Mouse (Mus musculus): Measurements from ENCODE around the gene Wbp2. TPM values are rescaled to one million over a fixed set of nuclear protein-coding genes. Genes with fewer than 3 reads are reported as not detected.
A peak's percentile ranks its signal among the peaks of the same experiment; 100 is the strongest.
"Not testable (repeated sequence)": the region's sequence is repeated elsewhere in the genome, so short reads cannot be mapped to it uniquely, and the experiment has no call there.

Wbp2 gene
- polyA plus RNA-seq, 1 experiment from 2014 or later, result 99.4 TPM

DNA sequence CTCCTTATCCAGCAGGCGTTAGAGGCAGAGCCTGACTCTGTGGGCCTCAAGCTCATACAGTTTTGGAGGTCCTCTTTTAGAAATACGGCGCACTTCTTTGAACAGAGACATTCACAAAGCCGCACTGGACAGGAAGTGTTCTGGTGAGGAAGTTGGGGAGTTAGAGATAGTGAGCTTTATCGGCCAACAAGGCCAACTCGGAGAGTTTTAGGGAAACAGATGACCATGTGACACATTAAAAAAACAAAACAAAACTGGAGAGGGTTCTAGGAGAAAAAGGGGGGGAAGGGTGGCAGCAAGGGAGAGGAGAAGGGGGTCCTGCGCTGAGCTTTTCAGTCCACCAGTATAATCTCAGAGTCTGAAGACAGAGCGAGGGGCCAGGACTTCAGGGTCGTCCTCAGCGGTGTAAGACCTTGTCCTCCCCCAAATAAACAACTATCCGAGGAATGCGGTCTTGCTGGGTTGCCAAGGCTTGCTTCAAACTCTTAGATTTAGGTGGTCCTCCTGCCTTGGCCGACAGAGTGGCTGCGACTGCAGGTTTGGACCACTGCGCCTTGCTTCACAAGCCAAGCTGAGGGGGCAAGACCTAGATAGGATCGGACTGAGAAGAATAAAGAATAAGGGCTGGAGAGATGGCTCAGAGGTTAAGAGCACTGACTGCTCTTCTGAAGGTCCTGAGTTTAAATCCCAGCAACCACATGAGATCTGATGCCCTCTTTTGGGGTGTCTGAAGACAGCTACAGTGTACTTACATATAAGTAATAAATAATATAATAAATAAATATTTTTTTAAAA, 7.2 kb upstream of the Wbp2 start:
- Histone ChIP-seq H3K4me3 (ENCODE audit: low read length) (no peak overlapping the region), H3K36me3 (ENCODE audit: insufficient read depth, low read length) (no peaks in the 10 kb centered on the region), H3K27me3 (ENCODE audit: insufficient read depth, low read length) (no peaks in the 10 kb centered on the region), H3K4me2 (replicated peaks; ENCODE audit: low read depth, low read length) (no peak overlapping the region), H3K4me1 (ENCODE audit: insufficient read depth, low read length) (peaks cover 10% of the 10 kb centered on the region), H3K9ac (replicated peaks; ENCODE audit: low read length) (peak overlapping the region; percentile 15; the same call in 1 of the 2 replicates), H3K27ac (ENCODE audit: low read length) (peak overlapping the region; percentile 73), H3K9me3 (ENCODE audit: low read length) (peaks cover 5% of the 10 kb centered on the region; the same call in 1 of the 2 replicates)
- no peak for ATAC-seq (ENCODE audit: low FRiP score, low TSS enrichment)
- 48% methylated on average over 16 of the region's 16 CpGs for WGBS

DNA sequence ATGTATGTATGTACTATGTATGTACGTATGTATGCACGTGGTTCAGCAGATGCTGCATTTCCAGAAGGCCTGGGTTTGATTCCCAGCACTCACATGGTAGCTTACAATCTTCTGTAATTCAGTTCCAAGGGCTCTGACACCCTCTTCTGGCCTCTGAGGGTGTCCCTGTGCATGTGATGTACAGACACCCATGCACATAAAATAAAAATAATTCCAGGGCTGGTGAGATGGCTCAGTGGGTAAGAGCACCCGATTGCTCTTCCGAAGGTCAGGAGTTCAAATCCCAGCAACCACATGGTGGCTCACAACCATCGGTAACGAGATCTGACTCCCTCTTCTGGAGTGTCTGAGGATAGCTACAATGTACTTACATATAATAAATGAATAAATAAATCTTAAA, 6.2 kb upstream of the Wbp2 start:
- WGBS, result 90% methylated on average over 6 of the region's 6 CpGs
- not testable (repeated sequence) for ATAC-seq (ENCODE audit: low FRiP score, low TSS enrichment); H3K9ac ChIP-seq (replicated peaks; ENCODE audit: low read length); H3K27me3 ChIP-seq (ENCODE audit: insufficient read depth, low read length); H3K4me3 ChIP-seq (ENCODE audit: low read length); H3K36me3 ChIP-seq (ENCODE audit: insufficient read depth, low read length); H3K9me3 ChIP-seq (ENCODE audit: low read length); H3K27ac ChIP-seq (ENCODE audit: low read length); H3K4me1 ChIP-seq (ENCODE audit: insufficient read depth, low read length); H3K4me2 ChIP-seq (replicated peaks; ENCODE audit: low read depth, low read length)

- ATAC-seq (ENCODE audit: low FRiP score, low TSS enrichment), result no peak
- H3K27ac ChIP-seq (ENCODE audit: low read length), result no peak overlapping the region
- H3K4me3 ChIP-seq (ENCODE audit: low read length), result no peak overlapping the region
- peaks cover 2% of the 10 kb centered on the region; the same call in 1 of the 2 replicates for H3K9me3 ChIP-seq (ENCODE audit: low read length)
- no peak overlapping the region for H3K4me2 ChIP-seq (replicated peaks; ENCODE audit: low read depth, low read length)
- WGBS, result 82% methylated on average over 6 of the region's 6 CpGs
- peaks cover 13% of the 10 kb centered on the region; the same call in 1 of the 2 replicates for H3K4me1 ChIP-seq (ENCODE audit: insufficient read depth, low read length)
- no peak overlapping the region for H3K9ac ChIP-seq (replicated peaks; ENCODE audit: low read length)
- H3K36me3 ChIP-seq (ENCODE audit: insufficient read depth, low read length), result no peaks in the 10 kb centered on the region
- H3K27me3 ChIP-seq (ENCODE audit: insufficient read depth, low read length), result no peaks in the 10 kb centered on the region
Observed at GRCm38 (mm10) chr11:116091591-116091990, 4.8 kb upstream of the Wbp2 start.

GRCm38 (mm10) chr11:116089545-116089944, 2.8 kb upstream of the Wbp2 start:
- H3K27ac ChIP-seq (ENCODE audit: low read length), result no peak overlapping the region
- no peaks in the 10 kb centered on the region for H3K9me3 ChIP-seq (ENCODE audit: low read length)
- H3K27me3 ChIP-seq (ENCODE audit: insufficient read depth, low read length), result no peaks in the 10 kb centered on the region
- ATAC-seq (ENCODE audit: low FRiP score, low TSS enrichment), result no peak
- H3K9ac ChIP-seq (replicated peaks; ENCODE audit: low read length), result no peak overlapping the region
- no peaks in the 10 kb centered on the region for H3K36me3 ChIP-seq (ENCODE audit: insufficient read depth, low read length)
- 91% methylated on average over 6 of the region's 6 CpGs for WGBS
- H3K4me3 ChIP-seq (ENCODE audit: low read length), result no peak overlapping the region
- H3K4me2 ChIP-seq (replicated peaks; ENCODE audit: low read depth, low read length), result no peak overlapping the region
- peaks cover 21% of the 10 kb centered on the region for H3K4me1 ChIP-seq (ENCODE audit: insufficient read depth, low read length)

DNA sequence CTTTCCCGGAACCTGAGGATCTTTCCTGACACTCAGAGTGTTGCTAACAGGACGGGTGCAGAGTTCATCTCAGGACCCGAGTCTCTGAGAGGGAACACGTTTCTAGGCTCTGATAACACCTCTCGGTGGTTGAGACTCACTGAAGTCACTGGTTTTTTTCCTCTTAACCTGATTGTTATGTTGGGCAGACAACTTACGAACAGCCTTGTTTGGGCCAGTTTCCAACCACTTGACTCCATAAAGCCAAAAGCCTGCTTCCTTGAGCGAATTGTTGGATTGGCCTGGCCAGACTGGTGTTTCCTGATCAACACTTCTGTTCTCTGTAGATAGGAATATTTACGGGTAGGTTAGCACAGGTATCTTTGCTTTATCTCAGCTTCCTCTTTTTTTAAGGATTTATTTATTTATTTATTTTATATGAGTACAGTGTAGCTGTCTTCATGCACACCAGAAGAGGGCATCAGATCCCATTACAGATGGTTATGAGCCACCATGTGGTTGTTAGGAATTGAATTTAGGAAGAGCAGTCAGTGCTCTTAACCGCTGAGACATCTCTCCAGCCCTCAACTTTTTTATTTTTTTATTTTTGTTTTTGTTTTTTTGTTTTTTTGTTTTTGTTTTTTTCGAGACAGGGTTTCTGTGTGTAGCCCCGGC, 2.1 kb upstream of the Wbp2 start:
- peaks cover under 1% of the 10 kb centered on the region; the same call in 1 of the 2 replicates for H3K36me3 ChIP-seq (ENCODE audit: insufficient read depth, low read length)
- 80% methylated on average over 11 of the region's 11 CpGs for WGBS
- H3K27me3 ChIP-seq (ENCODE audit: insufficient read depth, low read length), result no peaks in the 10 kb centered on the region
- H3K27ac ChIP-seq (ENCODE audit: low read length), result no peak overlapping the region; the same call in 1 of the 2 replicates
- H3K4me1 ChIP-seq (ENCODE audit: insufficient read depth, low read length), result peaks cover 17% of the 10 kb centered on the region
- no peak overlapping the region for H3K9ac ChIP-seq (replicated peaks; ENCODE audit: low read length)
- H3K4me3 ChIP-seq (ENCODE audit: low read length), result no peak overlapping the region
- H3K9me3 ChIP-seq (ENCODE audit: low read length), result no peaks in the 10 kb centered on the region
- ATAC-seq (ENCODE audit: low FRiP score, low TSS enrichment), result no peak
- H3K4me2 ChIP-seq (replicated peaks; ENCODE audit: low read depth, low read length), result no peak overlapping the region

DNA sequence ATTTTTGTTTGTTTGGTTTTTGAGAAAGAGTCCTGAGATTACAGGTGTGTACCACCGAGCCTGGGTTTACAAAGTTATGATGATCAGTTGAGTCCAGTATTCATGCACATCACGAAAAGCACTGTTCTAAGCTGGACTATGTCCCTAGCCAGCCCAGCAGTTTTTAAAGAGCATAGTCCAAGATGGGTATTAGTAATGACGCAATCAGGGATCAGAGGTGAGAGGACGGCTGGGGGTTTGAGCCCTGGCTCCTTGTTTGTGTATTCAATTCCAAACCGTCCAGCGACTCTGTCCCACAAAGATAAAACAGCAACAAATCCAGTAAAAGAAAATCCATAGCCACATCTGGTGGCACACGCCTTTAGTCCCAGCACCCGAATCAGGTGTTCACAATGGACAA, 1.4 kb upstream of the Wbp2 start:
- no peak overlapping the region for H3K9ac ChIP-seq (replicated peaks; ENCODE audit: low read length)
- H3K36me3 ChIP-seq (ENCODE audit: insufficient read depth, low read length), result peaks cover 8% of the 10 kb centered on the region
- H3K4me3 ChIP-seq (ENCODE audit: low read length), result no peak overlapping the region
- H3K4me2 ChIP-seq (replicated peaks; ENCODE audit: low read depth, low read length), result peak overlapping the region; percentile 61
- H3K4me1 ChIP-seq (ENCODE audit: insufficient read depth, low read length), result peaks cover 16% of the 10 kb centered on the region
- H3K27ac ChIP-seq (ENCODE audit: low read length), result peak overlapping the region; percentile 87; the same call in 1 of the 2 replicates
- H3K27me3 ChIP-seq (ENCODE audit: insufficient read depth, low read length), result no peaks in the 10 kb centered on the region
- WGBS, result 88% methylated on average over 8 of the region's 8 CpGs
- H3K9me3 ChIP-seq (ENCODE audit: low read length), result no peaks in the 10 kb centered on the region
- no peak for ATAC-seq (ENCODE audit: low FRiP score, low TSS enrichment)

- Histone ChIP-seq H3K36me3 (ENCODE audit: insufficient read depth, low read length) (peaks cover 12% of the 10 kb centered on the region), H3K4me3 (ENCODE audit: low read length) (peak overlapping the region; percentile 55), H3K9me3 (ENCODE audit: low read length) (no peaks in the 10 kb centered on the region), H3K9ac (replicated peaks; ENCODE audit: low read length) (peak overlapping the region; percentile 64), H3K27me3 (ENCODE audit: insufficient read depth, low read length) (no peaks in the 10 kb centered on the region), H3K4me2 (replicated peaks; ENCODE audit: low read depth, low read length) (peak overlapping the region; percentile 61), H3K27ac (ENCODE audit: low read length) (peak overlapping the region; percentile 87), H3K4me1 (ENCODE audit: insufficient read depth, low read length) (peaks cover 16% of the 10 kb centered on the region)
- peak; percentile 82 for ATAC-seq (ENCODE audit: low FRiP score, low TSS enrichment)
- WGBS, result 3% methylated on average over 31 of the region's 31 CpGs
Observed at GRCm38 (mm10) chr11:116087194-116088130, 667 bp upstream of the Wbp2 start.

GRCm38 (mm10) chr11:116084166-116084565, 2.6 kb downstream of the Wbp2 start:
- no peaks in the 10 kb centered on the region for H3K9me3 ChIP-seq (ENCODE audit: low read length)
- H3K4me1 ChIP-seq (ENCODE audit: insufficient read depth, low read length), result peaks cover 18% of the 10 kb centered on the region
- no peak overlapping the region for H3K27ac ChIP-seq (ENCODE audit: low read length)
- 88% methylated on average over 6 of the region's 6 CpGs for WGBS
- no peak overlapping the region for H3K4me2 ChIP-seq (replicated peaks; ENCODE audit: low read depth, low read length)
- H3K27me3 ChIP-seq (ENCODE audit: insufficient read depth, low read length), result no peaks in the 10 kb centered on the region
- H3K36me3 ChIP-seq (ENCODE audit: insufficient read depth, low read length), result peaks cover 35% of the 10 kb centered on the region
- H3K4me3 ChIP-seq (ENCODE audit: low read length), result no peak overlapping the region
- no peak for ATAC-seq (ENCODE audit: low FRiP score, low TSS enrichment)
- no peak overlapping the region for H3K9ac ChIP-seq (replicated peaks; ENCODE audit: low read length)

DNA sequence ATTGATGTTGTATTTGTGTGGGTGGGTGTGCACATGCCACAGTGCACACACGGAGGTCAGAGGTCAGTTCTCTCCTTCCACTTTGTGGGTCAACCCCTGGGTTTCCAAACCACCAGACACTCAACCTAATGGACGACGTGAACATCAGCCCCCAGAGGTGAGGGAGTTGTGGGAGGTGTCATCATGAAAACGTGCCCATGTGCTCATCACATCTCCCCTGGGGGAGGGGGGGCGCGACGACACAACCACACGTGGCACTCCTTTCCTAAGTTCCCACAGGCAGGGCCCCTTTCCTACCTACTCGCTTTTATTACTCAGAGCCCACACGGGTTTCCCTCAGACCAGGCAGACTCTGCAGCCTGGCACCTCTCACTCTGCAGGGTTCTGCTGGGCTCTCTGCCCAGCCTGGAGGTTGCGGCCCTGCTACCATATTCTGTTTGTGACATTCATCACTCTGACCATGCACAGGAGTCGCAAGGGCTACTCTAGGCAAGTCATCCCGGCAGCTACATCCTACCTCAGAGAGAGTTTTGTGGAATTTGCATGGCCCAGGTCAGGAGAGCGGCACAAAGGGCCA, 3.6 kb downstream of the Wbp2 start:
- Histone ChIP-seq H3K4me3 (ENCODE audit: low read length) (no peak overlapping the region), H3K9me3 (ENCODE audit: low read length) (no peaks in the 10 kb centered on the region), H3K4me2 (replicated peaks; ENCODE audit: low read depth, low read length) (no peak overlapping the region), H3K4me1 (ENCODE audit: insufficient read depth, low read length) (peaks cover 25% of the 10 kb centered on the region), H3K27ac (ENCODE audit: low read length) (no peak overlapping the region), H3K36me3 (ENCODE audit: insufficient read depth, low read length) (peaks cover 39% of the 10 kb centered on the region), H3K27me3 (ENCODE audit: insufficient read depth, low read length) (no peaks in the 10 kb centered on the region), H3K9ac (replicated peaks; ENCODE audit: low read length) (no peak overlapping the region)
- 89% methylated on average over 14 of the region's 14 CpGs for WGBS
- ATAC-seq (ENCODE audit: low FRiP score, low TSS enrichment), result no peak

Measured in kidney, embryonic 16.5 days (tissue).